Mouse (Mus musculus): ENCODE data around the gene Cd38. TPM values are rescaled to one million over a fixed set of nuclear protein-coding genes. Genes with fewer than 3 reads are reported as not detected.
A peak's percentile ranks its signal among the peaks of the same experiment; 100 is the strongest.

The Cd38 gene
- 4.7 and 4.9 TPM in 2 replicates for polyA plus RNA-seq (2012; rRNA removed)

DNA sequence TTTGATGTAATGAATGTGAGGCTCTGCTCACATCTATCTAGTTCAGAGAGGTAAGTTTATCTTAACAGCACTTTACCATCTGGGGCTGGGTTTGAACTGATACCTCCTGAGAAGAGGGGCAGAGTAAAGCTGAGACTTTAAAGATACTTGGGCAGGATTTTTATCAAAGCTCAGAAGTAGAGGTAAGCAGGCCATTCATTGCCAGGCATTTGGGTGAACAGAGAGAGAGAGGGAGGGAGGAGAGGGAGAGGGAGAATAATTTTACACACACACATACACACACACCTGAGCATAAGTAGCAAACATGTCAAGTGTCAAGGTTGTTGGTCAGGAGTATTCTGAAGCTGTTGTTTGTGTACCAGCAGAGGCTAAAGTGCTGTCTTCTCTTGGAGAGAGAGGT, at the start of gene Cd38:
Gene Cd38 (plus strand): TSS at position 301 of the 400 bp plus-strand sequence.
- Histone ChIP-seq H3K27ac (ENCODE audit: insufficient read depth, low read length) (no peak within 1 kb of the TSS), H3K4me3 (ENCODE audit: insufficient read depth, low read length) (peak within 1 kb of the TSS; percentile 43), H3K4me1 (ENCODE audit: control insufficient read depth, insufficient read depth, low read length) (peaks cover 1% of the 10 kb centered on the region; the same call in 1 of the 2 replicates)
- no peak for TF ChIP-seq CTCF (IDR thresholded peaks at IDR 0.05; ENCODE audit: extremely low read depth, insufficient read depth, low read length)
- no peak for TF ChIP-seq POLR2A (IDR thresholded peaks at IDR 0.05; ENCODE audit: extremely low read depth, insufficient read depth, low read length)

DNA sequence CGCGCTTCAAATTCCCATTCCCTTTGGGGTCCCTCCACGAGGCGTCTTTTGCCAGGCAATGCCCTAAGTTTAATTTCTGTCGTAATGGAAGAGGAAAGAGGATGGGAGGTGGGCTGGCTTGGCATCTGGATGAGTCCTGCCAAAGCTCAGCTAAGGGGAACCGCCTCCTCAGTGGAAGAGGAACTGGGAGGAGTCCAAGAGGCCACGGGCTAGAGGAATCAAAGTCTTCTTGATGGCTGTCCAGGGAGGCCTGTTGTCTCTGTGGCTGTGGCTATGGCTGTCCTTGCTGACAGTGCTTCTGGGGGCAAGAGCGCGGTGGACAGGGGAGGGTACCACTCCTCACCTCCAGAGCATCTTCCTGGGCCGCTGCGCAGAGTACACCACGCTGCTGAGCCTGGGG, 49.7 kb upstream of the Cd38 start, which contains the start of gene Bst1:
Gene Bst1 (plus strand): TSS at position 191 of the 400 bp plus-strand sequence.
- H3K4me3 ChIP-seq (ENCODE audit: insufficient read depth, low read length), result no peak within 1 kb of the TSS
- no peaks in the 10 kb centered on the region for H3K4me1 ChIP-seq (ENCODE audit: control insufficient read depth, insufficient read depth, low read length)
- no peak within 1 kb of the TSS for H3K27ac ChIP-seq (ENCODE audit: insufficient read depth, low read length)
- TF ChIP-seq POLR2A (IDR thresholded peaks at IDR 0.05; ENCODE audit: extremely low read depth, insufficient read depth, low read length), result no peak
- no peak for TF ChIP-seq CTCF (IDR thresholded peaks at IDR 0.05; ENCODE audit: extremely low read depth, insufficient read depth, low read length)

DNA sequence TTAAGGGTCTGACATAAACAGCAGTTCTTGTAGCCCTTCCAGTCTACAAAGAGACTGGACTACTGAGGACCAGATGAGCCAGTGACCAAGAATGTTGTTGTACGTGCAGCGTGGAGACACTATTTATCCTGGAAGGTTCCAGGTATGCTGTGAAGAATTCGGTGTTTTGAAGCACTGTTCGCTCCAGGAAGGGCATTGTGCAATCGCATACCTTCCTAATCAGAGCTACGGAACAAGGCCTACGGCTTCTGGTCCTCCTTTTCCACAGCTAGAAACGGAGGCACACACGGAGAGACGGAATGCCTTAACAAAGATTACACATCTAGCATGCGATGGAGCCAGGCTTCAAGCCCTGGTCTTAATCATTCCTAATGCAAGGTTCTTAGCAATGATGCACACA, 47.6 kb upstream of the Cd38 start:
- Histone ChIP-seq H3K27ac (ENCODE audit: insufficient read depth, low read length) (no peak overlapping the region), H3K4me3 (ENCODE audit: insufficient read depth, low read length) (no peak overlapping the region), H3K4me1 (ENCODE audit: control insufficient read depth, insufficient read depth, low read length) (no peaks in the 10 kb centered on the region)
- no peak for TF ChIP-seq CTCF (IDR thresholded peaks at IDR 0.05; ENCODE audit: extremely low read depth, insufficient read depth, low read length)

DNA sequence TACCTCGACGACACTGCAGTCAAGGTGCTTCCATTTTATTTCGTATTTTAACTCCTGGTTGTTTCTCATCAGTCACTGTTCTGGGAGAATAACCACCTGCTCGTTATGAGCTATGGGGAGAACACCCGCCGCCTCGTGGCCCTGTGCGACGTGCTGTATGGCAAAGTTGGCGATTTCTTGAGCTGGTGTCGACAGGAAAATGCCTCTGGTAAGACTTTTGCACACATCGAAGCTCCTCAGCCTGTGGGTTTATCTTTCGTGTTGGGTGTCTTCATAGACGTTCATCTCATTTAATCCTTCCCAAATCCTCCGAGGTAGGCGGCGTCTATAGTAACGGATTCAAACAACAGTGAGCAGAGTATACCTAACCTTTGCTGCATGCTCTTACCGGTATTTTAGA, 46.8 kb upstream of the Cd38 start, which contains the start of gene Fbxl5:
Gene Fbxl5 (minus strand): TSS at position 101 of the 400 bp plus-strand sequence.
- H3K4me1 ChIP-seq (ENCODE audit: control insufficient read depth, insufficient read depth, low read length), result no peaks in the 10 kb centered on the region

DNA sequence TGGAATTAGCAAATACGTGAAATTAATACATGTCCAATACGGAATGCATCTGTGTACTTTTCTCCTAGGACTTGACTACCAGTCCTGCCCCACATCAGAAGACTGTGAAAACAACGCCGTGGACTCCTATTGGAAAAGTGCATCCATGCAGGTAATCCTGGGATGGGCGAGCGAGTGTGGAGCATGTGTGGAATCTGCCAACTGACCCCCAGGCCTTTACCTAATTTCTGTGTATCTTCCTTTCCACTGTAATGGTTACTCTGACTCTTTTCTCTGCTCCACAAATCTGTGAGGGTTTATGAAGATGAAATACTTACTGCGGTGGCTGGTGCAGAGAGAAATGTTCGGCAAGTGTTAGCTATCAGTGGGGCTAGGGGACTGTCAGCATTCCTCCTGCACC, 46.2 kb upstream of the Cd38 start:
- Histone ChIP-seq H3K4me1 (ENCODE audit: control insufficient read depth, insufficient read depth, low read length) (no peaks in the 10 kb centered on the region), H3K4me3 (ENCODE audit: insufficient read depth, low read length) (no peak overlapping the region), H3K27ac (ENCODE audit: insufficient read depth, low read length) (no peak overlapping the region)
- TF ChIP-seq POLR2A (IDR thresholded peaks at IDR 0.05; ENCODE audit: extremely low read depth, insufficient read depth, low read length) (no peak), CTCF (IDR thresholded peaks at IDR 0.05; ENCODE audit: extremely low read depth, insufficient read depth, low read length) (no peak)

More for the DNA sequence above, 46.8 kb upstream of the Cd38 start, which contains the start of gene Fbxl5:
- H3K27ac ChIP-seq (ENCODE audit: insufficient read depth, low read length), result no peak within 1 kb of the TSS
- TF ChIP-seq POLR2A (IDR thresholded peaks at IDR 0.05; ENCODE audit: extremely low read depth, insufficient read depth, low read length), result no peak
- no peak for TF ChIP-seq CTCF (IDR thresholded peaks at IDR 0.05; ENCODE audit: extremely low read depth, insufficient read depth, low read length)
- no peak within 1 kb of the TSS for H3K4me3 ChIP-seq (ENCODE audit: insufficient read depth, low read length)

DNA sequence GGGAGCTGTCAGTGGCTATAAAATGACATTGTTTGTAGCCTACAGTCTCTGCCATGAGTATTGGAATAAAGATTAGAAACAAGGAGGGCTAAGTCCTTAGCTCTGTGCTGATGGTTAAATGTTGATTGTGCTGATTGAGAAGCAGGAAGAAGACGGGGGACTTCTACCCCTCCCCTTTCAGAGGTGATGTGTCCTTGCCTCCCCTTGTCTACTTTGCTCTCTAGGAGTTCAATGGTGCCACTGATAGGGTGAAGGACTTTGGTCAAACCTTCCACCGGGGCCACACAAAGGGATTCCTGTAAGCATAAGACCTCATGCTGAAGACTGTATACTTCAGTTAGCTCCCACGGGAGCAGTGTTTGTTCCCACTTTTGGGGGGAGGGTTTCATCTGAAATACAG, 45.5 kb upstream of the Cd38 start:
- no peak overlapping the region for H3K4me3 ChIP-seq (ENCODE audit: insufficient read depth, low read length)
- H3K27ac ChIP-seq (ENCODE audit: insufficient read depth, low read length), result no peak overlapping the region
- TF ChIP-seq POLR2A (IDR thresholded peaks at IDR 0.05; ENCODE audit: extremely low read depth, insufficient read depth, low read length) (no peak), CTCF (IDR thresholded peaks at IDR 0.05; ENCODE audit: extremely low read depth, insufficient read depth, low read length) (no peak)
- no peaks in the 10 kb centered on the region for H3K4me1 ChIP-seq (ENCODE audit: control insufficient read depth, insufficient read depth, low read length)

DNA sequence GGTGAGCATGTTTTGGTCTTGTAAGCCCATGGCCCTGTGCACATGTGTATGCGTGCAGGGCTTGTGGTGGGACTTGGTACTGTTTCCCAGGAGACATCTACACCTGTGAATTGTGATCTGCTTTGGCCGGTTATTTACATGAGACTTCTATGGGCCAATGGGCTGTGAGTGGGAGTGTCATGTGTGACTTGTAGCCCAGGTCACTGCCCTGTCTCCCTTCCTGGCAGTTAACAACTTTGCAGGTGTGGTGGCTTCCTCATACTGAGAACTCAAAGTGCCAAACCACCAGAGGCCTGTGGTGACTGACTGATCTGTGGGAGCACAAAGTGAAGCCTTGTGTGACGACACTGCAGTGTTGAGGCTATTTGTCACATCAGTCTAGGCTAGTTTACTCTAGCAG, 43.8 kb upstream of the Cd38 start:
- no peak for TF ChIP-seq POLR2A (IDR thresholded peaks at IDR 0.05; ENCODE audit: extremely low read depth, insufficient read depth, low read length)
- TF ChIP-seq CTCF (IDR thresholded peaks at IDR 0.05; ENCODE audit: extremely low read depth, insufficient read depth, low read length), result no peak
- H3K27ac ChIP-seq (ENCODE audit: insufficient read depth, low read length), result no peak overlapping the region
- H3K4me3 ChIP-seq (ENCODE audit: insufficient read depth, low read length), result no peak overlapping the region
- no peaks in the 10 kb centered on the region for H3K4me1 ChIP-seq (ENCODE audit: control insufficient read depth, insufficient read depth, low read length)

DNA sequence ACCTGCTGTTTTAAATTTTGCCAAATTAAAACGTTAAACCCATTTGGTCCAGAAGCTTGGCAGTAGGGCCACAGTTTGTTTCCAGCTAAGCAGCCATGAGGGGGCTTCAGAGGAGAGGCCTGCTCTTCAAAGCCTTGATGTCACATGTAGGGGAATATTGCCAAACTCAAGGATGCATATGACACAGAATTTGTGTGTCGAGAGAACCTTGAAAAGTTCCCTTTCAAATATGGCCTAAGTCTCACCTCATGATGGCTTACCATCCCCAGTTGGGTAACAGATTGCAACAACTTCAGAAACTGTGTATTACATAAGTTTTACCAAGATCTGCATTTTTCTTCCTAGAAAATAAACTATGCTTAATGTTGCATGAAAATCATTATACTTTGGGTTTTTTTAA, 41.5 kb upstream of the Cd38 start:
- no peak for TF ChIP-seq CTCF (IDR thresholded peaks at IDR 0.05; ENCODE audit: extremely low read depth, insufficient read depth, low read length)
- TF ChIP-seq POLR2A (IDR thresholded peaks at IDR 0.05; ENCODE audit: extremely low read depth, insufficient read depth, low read length), result no peak
- no peak overlapping the region for H3K4me3 ChIP-seq (ENCODE audit: insufficient read depth, low read length)
- no peak overlapping the region for H3K27ac ChIP-seq (ENCODE audit: insufficient read depth, low read length)
- no peaks in the 10 kb centered on the region for H3K4me1 ChIP-seq (ENCODE audit: control insufficient read depth, insufficient read depth, low read length)

DNA sequence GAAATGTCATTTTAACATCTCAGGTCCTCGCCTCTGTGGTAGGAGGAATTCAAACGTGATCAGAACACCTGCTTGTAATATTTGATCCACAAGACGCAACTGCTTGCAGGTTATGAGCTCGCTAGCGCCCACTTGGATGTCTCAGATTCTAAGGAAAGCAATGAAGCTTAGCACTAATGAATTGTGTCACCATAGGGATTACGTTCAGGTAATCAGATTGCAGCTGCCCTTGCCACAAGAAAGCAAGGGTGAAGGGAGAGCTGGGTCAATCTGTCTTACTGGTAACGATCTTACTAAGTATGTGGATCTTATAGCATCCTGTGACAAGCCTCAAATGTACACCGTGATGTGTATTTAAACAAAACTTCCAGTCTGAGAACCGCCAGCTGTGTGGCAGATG, 41.0 kb upstream of the Cd38 start:
- TF ChIP-seq POLR2A (IDR thresholded peaks at IDR 0.05; ENCODE audit: extremely low read depth, insufficient read depth, low read length) (no peak), CTCF (IDR thresholded peaks at IDR 0.05; ENCODE audit: extremely low read depth, insufficient read depth, low read length) (no peak)
- H3K4me1 ChIP-seq (ENCODE audit: control insufficient read depth, insufficient read depth, low read length), result no peaks in the 10 kb centered on the region
- no peak overlapping the region for H3K27ac ChIP-seq (ENCODE audit: insufficient read depth, low read length)
- no peak overlapping the region for H3K4me3 ChIP-seq (ENCODE audit: insufficient read depth, low read length)

DNA sequence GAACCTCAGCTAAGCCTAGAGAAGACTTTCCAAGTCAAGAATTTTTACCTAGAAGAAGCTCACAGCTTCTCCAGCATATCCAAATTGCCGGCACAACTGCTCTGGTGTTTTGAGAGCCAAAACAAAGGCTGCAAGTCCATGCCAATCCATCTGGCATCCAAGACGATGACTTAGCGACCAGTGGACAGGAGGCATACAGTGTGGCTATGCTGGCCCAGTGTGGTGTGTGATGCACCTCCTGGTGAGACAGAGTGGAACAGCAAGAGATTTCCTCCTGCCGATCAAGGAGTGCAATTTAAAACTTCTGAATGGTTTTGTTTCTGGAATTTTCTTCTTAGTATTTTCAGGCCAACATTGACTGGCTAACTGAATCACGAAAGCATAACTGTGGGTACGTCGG, 31.8 kb upstream of the Cd38 start:
- no peak overlapping the region for H3K27ac ChIP-seq (ENCODE audit: insufficient read depth, low read length)
- TF ChIP-seq POLR2A (IDR thresholded peaks at IDR 0.05; ENCODE audit: extremely low read depth, insufficient read depth, low read length) (no peak), CTCF (IDR thresholded peaks at IDR 0.05; ENCODE audit: extremely low read depth, insufficient read depth, low read length) (peak; percentile 34; the same call in 1 of the 2 replicates)
- no peaks in the 10 kb centered on the region for H3K4me1 ChIP-seq (ENCODE audit: control insufficient read depth, insufficient read depth, low read length)
- H3K4me3 ChIP-seq (ENCODE audit: insufficient read depth, low read length), result no peak overlapping the region
